Mouse (Mus musculus): ENCODE data around the gene Rnf111.

DNA sequence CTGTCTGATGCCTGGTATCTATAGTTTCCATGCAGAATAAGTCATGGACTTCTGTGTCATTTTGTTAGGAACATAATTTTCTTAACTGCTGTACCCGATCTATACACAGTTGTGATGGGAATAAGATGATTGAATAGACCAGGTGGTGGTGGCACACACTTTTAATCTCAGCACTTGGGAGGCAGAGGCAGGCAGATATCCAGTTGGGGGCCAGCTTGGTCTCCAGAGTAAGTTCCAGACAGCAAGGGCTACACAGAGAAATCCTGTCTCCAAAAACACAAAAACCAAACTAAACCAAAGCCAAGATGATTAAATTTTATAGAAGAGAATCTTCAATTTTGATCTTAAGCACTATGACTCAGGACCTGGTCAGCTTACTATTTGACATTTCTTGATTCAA, 41.3 kb upstream of the Rnf111 start:
- TF ChIP-seq CTCF (IDR thresholded peaks at IDR 0.05; ENCODE audit: borderline replicate concordance, insufficient read depth, low read length) (no peak), POLR2A (IDR thresholded peaks at IDR 0.05; ENCODE audit: low read depth, low read length) (no peak)

All from embryonic fibroblast, embryonic 13.5 days (primary cell).